Mouse (Mus musculus): Measurements from ENCODE around the gene Ptk7.

Ptk7 gene

DNA sequence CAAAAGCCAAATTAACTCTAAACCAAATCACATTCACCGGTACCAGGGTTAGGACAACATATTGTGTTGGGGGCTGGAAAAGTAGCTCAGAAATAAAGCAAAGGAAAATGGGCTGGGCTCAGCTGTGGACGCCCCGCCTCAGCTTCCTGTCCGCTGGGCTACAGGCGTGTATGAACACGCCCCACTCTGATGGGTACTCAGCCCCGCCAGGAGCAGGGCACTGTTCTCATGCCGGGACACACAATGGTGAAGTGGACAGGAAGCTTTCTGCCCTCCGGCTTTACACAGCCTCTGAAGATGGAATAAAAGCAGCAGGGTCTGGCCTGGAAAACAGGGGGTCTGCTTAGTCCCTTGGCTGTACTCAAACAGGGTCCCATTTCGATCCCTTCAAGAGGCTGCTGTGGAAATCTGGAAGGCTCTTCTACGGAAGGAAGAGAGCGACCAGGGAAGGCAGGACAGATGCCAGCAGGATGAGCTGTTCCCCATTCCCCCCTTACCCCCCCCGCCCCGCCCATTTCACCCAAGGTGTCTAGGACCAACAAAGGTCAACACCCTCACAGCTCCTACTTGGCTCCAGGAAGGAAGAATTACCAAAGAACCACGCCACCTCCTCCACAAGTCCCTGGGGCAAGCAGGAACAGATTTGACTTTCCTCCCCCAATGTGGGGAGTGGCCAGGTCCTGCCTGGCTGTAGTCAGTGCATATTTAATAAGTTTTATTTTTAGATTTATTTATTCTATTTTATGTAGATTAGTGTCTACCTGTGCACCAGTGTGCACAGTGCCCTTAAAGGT is 19.4 kb downstream of the Ptk7 start:
- in situ Hi-C loops (cut with MboI, MseI) = loop anchor here (5.0 kb wide), 1 partner anchor 98 kb away; no protein-coding TSS in a partner anchor

DNA sequence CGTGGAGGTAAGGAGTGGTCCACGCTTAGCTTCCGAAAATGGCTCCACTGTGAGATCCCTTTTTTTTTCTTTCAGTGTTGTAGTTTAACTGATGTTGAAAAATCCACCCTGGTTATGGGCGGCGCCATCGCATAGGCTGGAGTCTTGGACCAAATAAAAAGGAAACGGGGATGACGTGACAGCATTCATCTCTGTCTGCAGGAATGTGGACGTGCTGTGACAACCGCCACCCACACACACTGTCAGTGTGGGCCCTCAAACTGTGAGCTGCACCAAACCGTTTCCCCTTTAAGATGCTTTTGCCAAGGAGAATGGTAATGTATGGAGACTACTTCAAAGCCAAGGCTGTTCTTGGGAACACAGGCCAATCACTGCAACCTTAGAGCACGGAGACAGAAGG is 23.3 kb downstream of the Ptk7 start:
- in situ Hi-C loops (cut with MboI, MseI) = loop anchor here (5.0 kb wide), 1 partner anchor 94 kb away; no protein-coding TSS in a partner anchor

- in situ Hi-C loops (cut with MboI, MseI) = loop anchor here (5.0 kb wide), 1 partner anchor 93 kb away; no protein-coding TSS in a partner anchor
Observed at GRCm38 (mm10) chr17:46605126-46605525, 24.2 kb downstream of the Ptk7 start.

DNA sequence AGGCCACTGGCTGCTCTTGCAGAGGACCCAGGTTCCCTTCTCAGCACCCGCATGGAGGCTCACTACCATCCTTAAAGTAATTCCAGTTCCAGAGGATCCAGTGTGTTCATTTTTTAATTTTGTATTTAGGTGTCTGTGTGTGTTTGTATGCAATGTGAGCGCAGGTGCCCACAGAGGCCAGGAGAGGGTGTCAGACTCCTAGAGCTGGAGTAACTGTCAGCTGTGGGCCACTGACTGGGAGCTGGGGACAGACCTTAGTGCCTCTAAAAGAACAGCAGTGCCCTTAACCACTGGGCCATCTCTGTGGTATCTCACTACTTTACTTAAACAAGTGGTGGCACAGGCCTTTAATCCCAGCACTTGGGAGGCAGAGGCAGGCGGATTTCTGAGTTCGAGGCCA is 26.1 kb downstream of the Ptk7 start:
- in situ Hi-C loops (cut with MboI, MseI) = no loop called here

DNA sequence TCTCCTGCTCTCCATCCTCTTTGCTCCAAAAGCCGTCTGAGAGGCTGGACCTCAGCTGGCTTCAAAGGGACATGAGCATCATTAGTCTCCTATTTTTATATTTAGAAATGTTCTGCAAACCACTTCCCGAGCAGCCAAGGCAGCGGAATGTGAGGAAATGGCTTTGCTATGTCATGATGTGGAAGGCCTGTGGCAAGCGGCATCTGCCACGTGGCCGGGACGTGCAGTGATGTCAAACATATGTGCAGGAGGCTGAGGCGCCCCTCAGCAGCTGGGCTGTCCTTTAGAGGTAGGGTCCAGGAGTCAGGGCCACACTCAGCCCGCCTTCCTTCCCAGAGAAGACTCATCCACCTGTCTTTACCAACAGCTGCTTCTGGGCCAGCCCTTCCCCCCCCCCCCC is 27.1 kb downstream of the Ptk7 start:
- in situ Hi-C loops (cut with MboI, MseI) = no loop called here

DNA sequence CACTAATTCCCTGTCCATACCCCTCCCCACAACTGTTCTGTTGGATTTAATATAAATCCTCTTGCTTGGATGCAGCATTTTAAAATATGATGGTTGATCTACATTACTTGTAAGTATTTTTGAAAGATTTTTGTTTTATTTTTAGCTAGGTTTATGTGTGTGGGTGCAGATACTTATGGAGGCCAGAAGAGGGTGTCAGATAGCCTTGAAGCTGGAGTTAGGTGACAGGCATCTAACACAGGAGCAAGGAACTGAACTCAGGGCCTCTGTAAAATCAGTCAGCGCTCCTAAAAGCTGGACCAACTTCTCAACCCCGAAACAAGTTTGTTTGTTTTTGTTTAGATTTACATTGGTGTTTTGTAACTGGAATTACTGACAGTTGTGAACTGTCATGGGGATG is 28.7 kb downstream of the Ptk7 start:
- in situ Hi-C loops (cut with MboI, MseI) = no loop called here

DNA sequence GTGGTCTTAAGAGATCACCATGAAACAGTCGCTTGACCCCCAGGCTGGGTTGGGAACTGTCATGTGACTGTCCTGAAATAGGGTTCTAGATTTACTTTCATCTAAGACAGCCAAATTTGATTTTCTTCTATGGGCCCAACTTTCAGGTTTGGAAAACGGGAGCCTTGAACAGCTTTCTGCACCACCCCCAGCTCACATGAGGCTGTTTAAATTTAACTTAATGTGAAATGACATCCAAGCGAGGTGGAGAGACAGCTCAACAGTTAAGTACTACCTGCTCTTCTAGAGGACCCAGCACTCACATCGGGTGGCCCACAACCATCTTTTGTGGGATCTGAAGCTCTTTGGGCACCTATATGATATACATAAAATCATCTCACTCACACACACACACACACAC is 30.3 kb downstream of the Ptk7 start:
- in situ Hi-C loops (cut with MboI, MseI) = no loop called here

DNA sequence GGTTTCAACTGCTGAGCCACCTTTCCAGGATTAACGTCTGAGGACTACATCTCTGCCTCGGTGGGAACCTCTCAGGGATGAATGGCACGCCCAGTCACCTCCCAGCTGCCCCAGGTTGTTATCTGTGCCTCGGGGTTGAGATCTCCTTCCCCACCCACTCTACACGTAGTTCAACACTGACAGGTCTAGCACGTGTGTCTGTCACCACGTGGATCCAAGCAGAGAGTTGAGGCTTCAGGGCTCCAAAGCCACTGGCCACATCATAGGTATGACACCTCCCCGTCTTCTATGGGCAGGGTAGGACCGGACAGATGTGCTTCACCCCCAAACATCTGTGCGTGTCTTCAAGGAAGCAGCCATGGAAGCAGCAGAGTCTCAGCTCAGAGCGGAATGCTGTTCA is 31.3 kb downstream of the Ptk7 start:
- in situ Hi-C loops (cut with MboI, MseI) = no loop called here

GRCm38 (mm10) chr17:46595336-46595735 is 34.0 kb downstream of the Ptk7 start:
- in situ Hi-C loops (cut with MboI, MseI) = no loop called here

GRCm38 (mm10) chr17:46594606-46595005 is 34.7 kb downstream of the Ptk7 start:
- in situ Hi-C loops (cut with MboI, MseI) = no loop called here

DNA sequence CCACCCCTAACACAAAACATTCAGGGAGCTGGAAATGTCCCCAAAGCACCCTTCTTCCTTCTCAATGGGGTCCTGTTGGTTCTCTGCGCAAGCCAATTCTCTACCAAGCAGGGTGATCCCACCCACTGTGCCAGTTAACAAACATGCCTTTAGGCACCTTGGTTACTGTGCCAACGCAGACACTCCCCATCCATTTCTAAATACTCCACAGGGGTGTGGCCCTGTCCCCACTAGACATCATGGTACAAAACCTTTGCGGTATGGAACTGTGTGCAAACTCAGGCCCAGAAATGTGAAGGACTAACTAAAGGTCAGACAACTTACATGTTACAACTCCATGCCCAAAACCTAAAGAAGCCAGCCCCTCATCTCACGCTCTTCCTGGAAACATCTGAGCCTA is 36.2 kb downstream of the Ptk7 start:
- in situ Hi-C loops (cut with MboI, MseI) = no loop called here

DNA sequence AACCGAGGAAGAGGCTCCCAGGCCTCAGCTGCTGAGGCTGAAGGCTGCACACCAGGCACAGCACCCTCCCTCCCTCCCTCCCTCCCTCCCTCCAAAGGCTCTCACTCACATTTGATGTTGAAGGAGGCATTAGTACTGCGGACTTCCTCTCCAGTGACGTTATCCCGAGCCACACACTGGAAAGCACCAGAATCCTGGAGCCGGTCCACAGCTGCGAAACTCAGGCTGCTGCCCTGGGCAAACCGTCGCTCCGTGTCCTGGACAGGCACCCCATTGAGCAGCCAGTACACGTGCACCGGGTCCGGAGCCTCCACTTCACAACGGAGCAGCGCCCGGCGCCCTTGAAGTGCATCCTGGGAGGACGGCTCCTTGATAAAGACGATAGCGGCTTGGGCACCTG is 37.9 kb downstream of the Ptk7 start:
- in situ Hi-C loops (cut with MboI, MseI) = no loop called here

DNA sequence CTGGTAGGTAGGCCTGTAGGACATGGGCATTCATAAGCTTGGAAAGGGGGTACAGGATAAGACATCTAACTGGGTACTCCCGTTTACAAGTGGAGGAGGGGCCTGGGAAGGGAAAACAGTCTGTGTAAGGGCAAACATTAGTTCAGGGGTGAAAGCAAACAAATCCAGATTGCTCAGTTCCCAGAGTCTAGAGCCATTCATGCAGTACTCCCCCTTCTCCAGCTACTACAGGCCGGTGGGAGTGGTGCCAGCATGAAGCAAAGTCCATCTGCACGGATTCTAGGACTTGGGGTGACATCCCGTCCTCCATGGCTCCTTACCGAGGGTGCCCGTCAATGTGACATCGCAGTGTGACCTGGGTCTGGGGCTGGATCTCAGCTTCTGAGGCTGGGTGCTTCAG is 38.9 kb downstream of the Ptk7 start:
- in situ Hi-C loops (cut with MboI, MseI) = no loop called here

GRCm38 (mm10) chr17:46589635-46590314 is 39.5 kb downstream of the Ptk7 start:
- in situ Hi-C loops (cut with MboI, MseI) = no loop called here

DNA sequence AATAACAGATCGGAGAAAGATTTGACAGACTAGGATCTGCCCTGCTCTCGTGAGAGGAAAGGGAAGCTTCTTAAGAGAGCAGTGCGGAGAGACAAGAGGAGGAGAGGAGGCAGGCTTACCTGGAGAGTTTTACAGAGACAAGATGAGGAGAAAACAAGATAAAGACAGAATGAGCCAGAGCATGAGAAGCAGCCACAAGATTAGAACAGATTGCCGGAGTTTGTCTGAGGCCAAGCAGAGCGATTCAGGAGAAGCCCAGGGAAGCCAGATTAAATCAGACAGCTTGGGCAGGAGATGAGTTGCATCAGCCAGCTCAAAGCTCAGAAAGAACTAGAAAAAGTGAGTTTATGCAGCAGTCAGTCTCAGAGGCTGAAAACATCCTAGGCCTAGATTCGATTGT is 40.4 kb downstream of the Ptk7 start:
- in situ Hi-C loops (cut with MboI, MseI) = no loop called here

DNA sequence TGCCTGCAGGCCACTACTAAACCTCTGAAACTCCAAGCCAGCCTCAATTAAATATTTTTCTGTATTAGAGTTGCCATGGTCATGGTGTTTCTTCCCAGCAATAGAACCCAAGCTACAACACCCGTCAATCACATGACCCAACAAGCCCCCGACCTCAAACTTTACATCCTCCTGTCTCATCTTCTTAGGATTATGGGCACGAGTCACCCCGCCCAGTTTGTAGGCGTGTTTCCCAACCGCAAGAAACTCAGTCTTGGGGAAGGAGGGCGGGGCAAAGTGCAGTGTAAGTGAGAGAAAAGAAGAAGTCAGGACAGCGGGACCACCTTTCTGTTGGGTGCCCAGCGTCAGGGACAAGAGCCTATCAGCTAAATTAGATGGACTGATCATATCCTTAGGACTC is 41.1 kb downstream of the Ptk7 start:
- in situ Hi-C loops (cut with MboI, MseI) = no loop called here

- in situ Hi-C loops (cut with MboI, MseI) = no loop called here
Observed at GRCm38 (mm10) chr17:46586327-46586726, 43.0 kb downstream of the Ptk7 start.

DNA sequence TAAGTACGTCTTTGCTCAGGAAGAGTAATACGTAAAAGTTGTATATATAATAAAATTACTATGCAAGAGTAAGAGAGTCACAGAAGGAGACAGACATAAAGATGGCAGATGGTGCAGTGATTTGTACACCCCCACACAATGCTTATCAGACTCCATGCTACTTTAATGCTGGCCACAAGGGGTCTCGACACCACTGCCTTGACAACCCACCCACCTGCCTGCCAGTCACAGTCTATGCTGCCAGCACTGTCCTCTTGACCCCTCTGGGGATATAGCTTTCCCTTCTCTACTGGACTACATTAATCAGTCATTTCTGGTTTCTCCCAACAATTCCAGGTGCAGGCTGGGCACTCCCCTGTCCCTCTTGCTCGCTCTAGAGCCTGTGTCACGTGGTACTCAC is 50.7 kb downstream of the Ptk7 start:
- in situ Hi-C loops (cut with MboI, MseI) = loop anchor here (5.0 kb wide), 1 partner anchor 51 kb away; no protein-coding TSS in a partner anchor

- in situ Hi-C loops (cut with MboI, MseI) = loop anchor here (5.0 kb wide), 1 partner anchor 49 kb away; no protein-coding TSS in a partner anchor
Observed at GRCm38 (mm10) chr17:46576070-46576469, 53.2 kb downstream of the Ptk7 start.

DNA sequence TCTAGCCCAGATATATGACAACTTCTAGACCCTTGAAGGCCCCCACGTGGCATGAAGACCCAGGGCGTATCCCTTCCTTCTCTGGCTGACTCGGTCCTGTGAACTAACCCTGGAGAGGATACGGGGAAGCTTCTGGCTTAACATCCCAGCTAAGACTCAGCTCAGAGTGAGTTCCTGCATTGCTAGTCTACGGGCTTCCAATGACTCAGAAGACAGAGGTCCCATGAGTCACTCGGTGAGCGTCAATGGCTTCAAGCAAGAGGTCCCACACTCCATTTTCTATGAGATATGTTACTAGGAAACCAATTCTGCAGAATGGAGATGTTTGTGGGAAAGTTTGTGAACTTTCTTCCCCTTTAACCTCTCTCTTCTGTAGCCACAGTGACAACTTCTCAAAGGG is 54.8 kb downstream of the Ptk7 start:
- in situ Hi-C loops (cut with MboI, MseI) = no loop called here

- in situ Hi-C loops (cut with MboI, MseI) = no loop called here
Observed at GRCm38 (mm10) chr17:46571005-46571404, 58.3 kb downstream of the Ptk7 start.

DNA sequence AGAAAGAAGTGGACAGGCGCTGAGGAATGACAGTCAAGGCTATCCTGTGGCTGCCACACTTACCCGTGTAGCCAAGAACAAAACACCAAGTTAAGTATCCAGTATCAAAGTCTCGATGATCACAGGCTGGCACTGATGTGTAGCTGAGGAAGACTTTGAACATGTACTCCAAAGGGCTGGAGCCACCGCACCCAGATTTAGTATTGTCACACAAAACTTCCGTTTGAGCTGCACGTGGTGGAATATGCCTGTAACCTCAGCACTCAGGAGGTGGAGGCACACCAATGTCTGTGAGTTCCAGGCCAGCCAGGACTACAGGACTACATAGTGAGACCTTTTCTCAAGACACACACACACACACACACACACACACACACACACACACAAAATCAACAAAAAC is 70.2 kb downstream of the Ptk7 start:
- in situ Hi-C loops (cut with MboI, MseI) = no loop called here

DNA sequence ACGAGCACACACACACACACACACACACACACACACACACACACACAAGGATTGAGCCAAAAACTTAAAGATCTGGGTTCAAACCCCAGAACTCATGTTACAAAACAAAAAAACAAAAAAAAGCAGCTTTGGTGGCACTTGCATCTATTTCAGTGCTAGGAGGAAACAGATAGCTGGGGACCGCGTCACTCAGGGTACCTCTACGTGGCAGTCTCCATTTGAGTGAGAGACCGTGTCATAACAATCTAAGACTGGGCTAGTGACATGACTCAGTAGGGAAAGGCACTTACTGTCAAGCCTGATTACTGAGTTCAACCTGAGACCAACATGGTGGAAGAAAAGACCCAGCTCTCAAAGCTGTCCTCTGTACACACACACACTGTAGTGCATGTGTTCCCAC is 71.2 kb downstream of the Ptk7 start:
- in situ Hi-C loops (cut with MboI, MseI) = no loop called here

Measured in regulatory T cell (primary cell).